Mouse (Mus musculus) v-Abl transformed pro-B cells (cell line): Measurements from ENCODE around the gene Gba2.

Source experiments
- in situ Hi-C, 2 experiments: fragments of 400-800 bp; cut with MboI; formaldehyde crosslinking; loops; one replicate each; pipeline ENCODE4 v1.15.1; 2025; ENCODE audit not compliant: unreplicated experiment in 2 of 2

Gene Gba2

GRCm38 (mm10) chr4:43558631-43559356 lies 19.9 kb downstream of the Gba2 start:
- in situ Hi-C loops: loop anchor here in 1 of 2 experiments (10.0 kb wide), 1 partner anchor 124 kb away; no protein-coding TSS in a partner anchor

GRCm38 (mm10) chr4:43558028-43558630 lies 20.5 kb downstream of the Gba2 start:
- in situ Hi-C loops: loop anchor here in 1 of 2 experiments (10.0 kb wide), 1 partner anchor 123 kb away; no protein-coding TSS in a partner anchor

GRCm38 (mm10) chr4:43555926-43556325 lies 22.7 kb downstream of the Gba2 start:
- in situ Hi-C loops: loop anchor here in 1 of 2 experiments (10.0 kb wide), 1 partner anchor 121 kb away; no protein-coding TSS in a partner anchor

GRCm38 (mm10) chr4:43553891-43554290 lies 24.8 kb downstream of the Gba2 start:
- in situ Hi-C loops: loop anchor here in 1 of 2 experiments (10.0 kb wide), 1 partner anchor 119 kb away; no protein-coding TSS in a partner anchor

- in situ Hi-C loops: loop anchor here in 1 of 2 experiments (10.0 kb wide), 1 partner anchor 118 kb away; no protein-coding TSS in a partner anchor
Measured at GRCm38 (mm10) chr4:43552437-43552836, 26.2 kb downstream of the Gba2 start.

GRCm38 (mm10) chr4:43551854-43552253 lies 26.8 kb downstream of the Gba2 start:
- in situ Hi-C loops: loop anchor here in 1 of 2 experiments (10.0 kb wide), 1 partner anchor 117 kb away; no protein-coding TSS in a partner anchor

GRCm38 (mm10) chr4:43549055-43549454 lies 29.6 kb downstream of the Gba2 start:
- in situ Hi-C loops: loop anchor here in 1 of 2 experiments (25.0 kb wide), 1 partner anchor 313 kb away; the partner anchor contains the start of gene Olfr155

- in situ Hi-C loops: loop anchor here in 1 of 2 experiments (25.0 kb wide), 1 partner anchor 315 kb away; the partner anchor contains the start of gene Olfr155
Measured at GRCm38 (mm10) chr4:43547160-43547559, 31.5 kb downstream of the Gba2 start.

- in situ Hi-C loops: loop anchor here in 1 of 2 experiments (25.0 kb wide), 1 partner anchor 316 kb away; the partner anchor contains the start of gene Olfr155
Measured at GRCm38 (mm10) chr4:43546375-43547047, 32.2 kb downstream of the Gba2 start.

- in situ Hi-C loops: loop anchor here in 1 of 2 experiments (25.0 kb wide), 1 partner anchor 320 kb away; the partner anchor contains the start of gene Olfr155
Measured at GRCm38 (mm10) chr4:43542044-43542443, 36.6 kb downstream of the Gba2 start.

GRCm38 (mm10) chr4:43536031-43536430 lies 42.6 kb downstream of the Gba2 start:
- in situ Hi-C loops: loop anchor here in 1 of 2 experiments (25.0 kb wide), 1 partner anchor 326 kb away; the partner anchor contains the start of gene Olfr155

GRCm38 (mm10) chr4:43535628-43536027 lies 43.0 kb downstream of the Gba2 start:
- in situ Hi-C loops: loop anchor here in 1 of 2 experiments (25.0 kb wide), 1 partner anchor 327 kb away; the partner anchor contains the start of gene Olfr155

- in situ Hi-C loops: loop anchor here in 1 of 2 experiments (25.0 kb wide), 1 partner anchor 329 kb away; the partner anchor contains the start of gene Olfr155
Measured at GRCm38 (mm10) chr4:43533270-43533669, 45.4 kb downstream of the Gba2 start.

GRCm38 (mm10) chr4:43530581-43530980 lies 48.1 kb downstream of the Gba2 start:
- in situ Hi-C loops: loop anchor here in 1 of 2 experiments (25.0 kb wide), 1 partner anchor 332 kb away; the partner anchor contains the start of gene Olfr155

- in situ Hi-C loops: loop anchor here in 1 of 2 experiments (25.0 kb wide), 1 partner anchor 332 kb away; the partner anchor contains the start of gene Olfr155
Measured at GRCm38 (mm10) chr4:43530081-43530501, 48.6 kb downstream of the Gba2 start.

GRCm38 (mm10) chr4:43528487-43528886 lies 50.2 kb downstream of the Gba2 start:
- in situ Hi-C loops: loop anchor here (5.0 to 25.0 kb wide), 4 partner anchors 46 to 334 kb away; partner anchors contain the start of genes Olfr71 (in 2 of the 2), Tesk1 (in 2 of the 2), Olfr155 (in 1 of the 2) and Sit1 (in 1 of the 2)

- in situ Hi-C loops: loop anchor here (5.0 to 25.0 kb wide), 4 partner anchors 46 to 334 kb away; partner anchors contain the start of genes Olfr71 (in 2 of the 2), Tesk1 (in 2 of the 2), Olfr155 (in 1 of the 2) and Sit1 (in 1 of the 2)
Measured at GRCm38 (mm10) chr4:43527880-43528279, 50.8 kb downstream of the Gba2 start.

- in situ Hi-C loops: no loop called here
Measured at GRCm38 (mm10) chr4:43519956-43520355, 58.7 kb downstream of the Gba2 start.

- in situ Hi-C loops: no loop called here
Measured at GRCm38 (mm10) chr4:43519551-43519950, 59.1 kb downstream of the Gba2 start.
